Mouse (Mus musculus) skeletal muscle tissue, postnatal 0 days (tissue): Measurements from ENCODE around the gene Apln. TPM values are rescaled to one million over a fixed set of nuclear protein-coding genes. Genes with fewer than 3 reads are reported as not detected.

Experiments used
- polyA plus RNA-seq: library from polyadenylated mRNA; unstranded; fragments of >200 nt; fragmentation: Nextera tagmentation; extraction: Ambion mirVana; gene quantifications from 2 replicates; pipeline ENCODE4 v1.2.1, GENCODE M21; 2015

Apln gene
- polyA plus RNA-seq = 8.3 and 13.6 TPM in 2 replicates

DNA sequence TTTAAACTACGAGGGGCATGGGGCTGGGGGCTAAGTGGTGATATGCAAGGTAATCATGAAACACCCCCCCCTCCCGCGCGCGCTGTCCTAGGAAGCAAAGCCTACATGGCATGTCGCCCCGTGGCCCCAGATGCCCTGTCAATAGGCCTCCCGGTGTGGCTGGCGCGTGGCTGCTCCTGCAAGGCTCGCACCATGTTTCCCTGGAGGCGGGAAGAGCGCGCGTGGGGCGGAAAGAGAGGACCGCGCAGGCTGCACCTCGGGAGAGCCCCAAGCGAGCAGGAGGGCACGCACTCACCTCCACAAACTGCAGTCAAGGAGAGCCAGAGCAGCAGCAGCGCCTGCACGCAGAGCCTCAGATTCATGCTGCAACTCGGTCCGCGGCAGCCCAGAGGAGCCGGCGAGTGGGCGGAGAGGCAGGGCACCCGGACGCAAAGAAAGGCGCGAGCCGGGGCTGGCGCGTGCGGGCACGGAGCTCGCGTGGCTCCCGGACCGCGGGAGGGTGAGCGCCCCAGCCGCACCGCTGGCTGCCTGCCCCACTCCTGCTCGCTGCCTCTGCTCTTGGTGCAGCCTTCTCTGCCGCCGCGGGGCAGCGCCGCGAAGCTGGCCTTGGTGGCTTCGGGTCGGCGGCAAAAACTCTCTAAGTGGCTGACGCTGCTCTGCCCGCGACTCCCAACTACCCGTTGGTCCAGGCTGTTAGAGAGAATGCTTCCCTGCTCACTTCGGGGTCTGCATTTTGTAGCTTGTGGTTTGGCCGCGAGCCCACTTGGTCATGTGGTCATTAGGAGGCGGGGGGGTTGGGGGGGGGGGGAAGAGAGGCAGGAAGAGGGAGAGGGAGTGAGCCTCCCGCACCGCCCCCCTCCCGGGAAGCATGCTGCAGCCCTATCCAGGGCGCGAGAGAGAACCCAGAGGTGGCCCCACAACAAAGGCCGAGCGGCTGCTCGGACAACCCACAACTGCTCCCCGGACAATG lies at the start of gene Apln:
TSS of gene Apln (minus strand) at position 710 of the 970 bp plus-strand sequence.

Other genes starting within 250 kb of the Apln start
- gene Smarca1, start 141.9 kb downstream of the Apln start, polyA plus RNA-seq = 6.9 and 7.1 TPM in 2 replicates
- 5.6 and 6.3 TPM in 2 replicates for gene Ocrl, start 122.5 kb downstream of the Apln start, polyA plus RNA-seq
- gene Xpnpep2, start 73.9 kb upstream of the Apln start, polyA plus RNA-seq = 0.87 and 1.1 TPM in 2 replicates
- 1.7 and 2.5 TPM in 2 replicates for gene Sash3, start 111.6 kb upstream of the Apln start, polyA plus RNA-seq
- 1.8 and 2.3 TPM in 2 replicates for gene Zdhhc9, start 174.0 kb upstream of the Apln start, polyA plus RNA-seq
- gene Utp14a, start 222.0 kb upstream of the Apln start, polyA plus RNA-seq = 9.6 and 10.5 TPM in 2 replicates